Mouse (Mus musculus) ES-Bruce4 (cell line): Measurements from ENCODE around the gene Pold3.

Source experiments
- CTCF ChIP-seq: IDR thresholded peaks from one replicate; pipeline ENCODE4 v1.8.1; 2011; ENCODE audit warnings: low read depth, low read length
- EP300 ChIP-seq: IDR thresholded peaks from 2 replicates; pipeline ENCODE4 v1.6.1; 2011; ENCODE audit warnings: low read depth, low read length; ENCODE audit not compliant: insufficient read depth
- POLR2A ChIP-seq: IDR thresholded peaks from one replicate; pipeline ENCODE4 v1.8.1; 2011; ENCODE audit warnings: low read length; ENCODE audit not compliant: insufficient read depth

- TF ChIP-seq POLR2A (no peak), CTCF (no peak), EP300 (no peak)
Observed at GRCm38 (mm10) chr7:100157669-100158068, 36.3 kb upstream of the Pold3 start.
